Mouse (Mus musculus): ENCODE results near the gene Doc2a. TPM values are rescaled to one million over a fixed set of nuclear protein-coding genes. Genes with fewer than 3 reads are reported as not detected.
A peak's percentile ranks its signal among the peaks of the same experiment; 100 is the strongest.

The Doc2a gene
- polyA plus RNA-seq, 1 experiment from 2014 or later = 1.5 TPM

DNA sequence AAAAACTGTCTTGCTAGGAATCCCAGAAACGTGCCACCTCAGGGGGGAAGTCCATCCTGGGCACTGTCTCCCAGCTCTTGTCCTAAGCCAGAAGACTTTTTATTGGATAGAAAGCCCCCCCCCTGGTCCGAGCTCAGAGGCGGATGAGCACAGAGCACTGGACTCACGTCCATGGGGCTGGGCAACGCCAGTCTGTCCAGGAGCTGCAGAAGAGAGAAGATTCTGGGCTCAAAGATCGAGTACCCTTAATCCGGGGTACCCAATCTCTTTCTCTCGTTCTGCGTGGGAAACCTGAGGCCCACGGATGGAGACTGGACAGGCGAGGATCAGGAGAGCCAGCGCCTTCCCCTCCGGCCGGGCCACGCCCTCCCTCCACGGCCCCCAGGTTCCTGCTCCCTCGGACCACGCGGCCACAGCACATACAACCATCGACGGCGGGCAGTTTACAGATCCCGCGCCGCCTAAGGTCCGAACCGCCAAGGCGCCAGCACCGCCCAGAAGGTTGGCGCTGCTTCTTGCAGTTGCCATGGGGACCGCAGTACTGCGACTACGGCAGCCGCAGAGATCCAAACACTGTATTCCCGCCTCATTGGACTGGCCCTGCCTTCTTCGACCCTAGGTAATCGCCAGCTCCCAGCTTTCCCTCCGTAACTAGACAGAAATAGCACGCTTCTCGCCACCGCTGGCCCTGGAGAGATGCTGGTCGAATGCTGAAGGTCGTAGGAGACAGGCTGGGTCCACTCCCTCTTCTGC, 38.3 kb upstream of the Doc2a start:
- H3K4me1 ChIP-seq = peaks cover 14% of the 10 kb centered on the region
- under 1% methylated on average over 43 of the region's 43 CpGs for WGBS
- peaks cover 18% of the 10 kb centered on the region for H3K36me3 ChIP-seq
- peak overlapping the region; percentile 75 for H3K27ac ChIP-seq
- H3K9me3 ChIP-seq = no peaks in the 10 kb centered on the region
- H3K4me3 ChIP-seq = peak overlapping the region; percentile 75
- H3K4me2 ChIP-seq (replicated peaks) = peak overlapping the region; percentile 91
- ATAC-seq (ENCODE audit: low FRiP score, low read depth) = peak; percentile 97
- H3K9ac ChIP-seq = peak overlapping the region; percentile 88
- no peaks in the 10 kb centered on the region for H3K27me3 ChIP-seq

DNA sequence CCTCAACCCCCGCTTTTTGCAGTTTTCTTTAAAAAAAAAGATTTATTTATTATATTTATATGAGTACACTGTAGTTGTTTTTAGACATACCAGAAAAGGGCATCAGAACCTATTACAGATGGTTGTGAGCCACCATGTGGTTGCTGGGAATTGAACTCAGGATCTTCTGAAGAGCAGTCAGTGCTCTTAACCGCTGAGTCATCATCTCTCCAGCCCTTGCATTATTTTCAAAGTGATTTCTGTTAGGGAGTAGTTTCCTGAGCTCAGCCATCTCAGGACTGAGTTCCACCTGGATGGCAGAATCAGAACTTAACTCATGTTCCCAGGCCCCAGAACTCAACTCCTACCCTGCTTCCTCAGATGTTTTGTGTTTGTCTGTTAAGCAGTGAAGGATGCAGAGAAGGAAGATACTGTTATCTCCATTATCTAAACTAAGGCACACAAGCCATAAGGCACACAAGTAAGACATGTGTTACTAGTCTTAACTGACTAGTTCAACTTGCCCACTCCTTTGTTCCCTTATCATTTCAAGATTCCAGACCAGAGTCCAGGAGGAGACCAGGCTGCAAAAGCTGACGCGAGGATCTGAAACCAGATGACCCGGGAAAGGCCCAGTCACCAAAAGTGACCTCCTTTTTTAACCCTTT, 37.4 kb upstream of the Doc2a start:
- no peak for ATAC-seq (ENCODE audit: low FRiP score, low read depth)
- no peak overlapping the region for H3K27ac ChIP-seq
- peak overlapping the region; percentile 88 for H3K9ac ChIP-seq
- WGBS = 54% methylated on average over 5 of the region's 5 CpGs
- no peaks in the 10 kb centered on the region for H3K27me3 ChIP-seq
- H3K4me2 ChIP-seq (replicated peaks) = peak overlapping the region; percentile 91
- no peaks in the 10 kb centered on the region for H3K9me3 ChIP-seq
- peaks cover 14% of the 10 kb centered on the region for H3K4me1 ChIP-seq
- peaks cover 12% of the 10 kb centered on the region for H3K36me3 ChIP-seq
- peak overlapping the region; percentile 75; the same call in 1 of the 2 replicates for H3K4me3 ChIP-seq

DNA sequence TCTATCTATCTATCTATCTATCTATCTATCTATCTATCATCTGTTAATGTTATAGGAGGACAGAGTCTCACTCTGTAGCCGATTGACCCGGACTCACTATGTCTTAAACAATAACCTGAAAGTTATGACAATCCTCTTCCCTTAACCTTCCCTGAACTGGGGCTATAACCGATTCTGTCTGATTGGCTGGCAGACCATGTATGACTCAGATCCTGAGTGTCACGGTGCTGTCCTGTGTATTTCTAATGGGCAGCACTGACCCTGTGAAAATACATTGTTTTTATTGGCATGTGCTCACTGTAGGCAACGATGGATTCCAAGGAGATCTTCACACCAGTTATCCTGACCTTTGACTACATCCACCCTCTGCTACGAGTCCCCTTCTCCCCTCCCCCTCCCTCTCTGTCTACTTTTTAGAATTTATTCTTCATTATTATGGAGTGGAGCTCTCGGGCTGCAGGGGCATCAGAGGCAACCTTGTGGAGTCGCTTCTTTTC, 31.4 kb upstream of the Doc2a start:
- Histone ChIP-seq H3K9ac (no peak overlapping the region), H3K27ac (no peak overlapping the region), H3K9me3 (no peaks in the 10 kb centered on the region), H3K4me3 (no peak overlapping the region), H3K27me3 (peaks cover under 1% of the 10 kb centered on the region; the same call in 1 of the 2 replicates), H3K4me1 (no peaks in the 10 kb centered on the region), H3K36me3 (no peaks in the 10 kb centered on the region), H3K4me2 (replicated peaks) (no peak overlapping the region)
- no peak for ATAC-seq (ENCODE audit: low FRiP score, low read depth)
- 67% methylated on average over 8 of the region's 8 CpGs for WGBS

DNA sequence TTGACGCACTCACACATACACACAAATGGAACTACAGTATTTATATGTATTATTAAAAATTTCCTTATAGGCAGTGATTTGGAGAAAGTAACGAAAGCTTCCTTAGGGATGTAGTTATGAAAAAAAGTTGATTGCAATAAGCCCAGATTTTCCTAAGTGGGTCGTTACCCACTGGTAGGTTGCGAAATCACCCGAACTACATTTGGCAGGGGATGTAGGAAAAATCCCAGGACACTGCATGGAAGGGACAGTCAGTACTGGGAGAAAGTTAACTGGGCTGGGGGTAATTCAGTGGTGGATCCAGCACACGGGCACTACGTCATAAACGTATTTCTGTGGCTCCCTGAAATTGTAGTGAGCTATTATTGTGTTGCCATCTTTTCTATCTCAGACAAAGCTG, 30.7 kb upstream of the Doc2a start:
- Histone ChIP-seq H3K27ac (no peak overlapping the region), H3K9me3 (no peaks in the 10 kb centered on the region), H3K4me3 (no peak overlapping the region), H3K4me2 (replicated peaks) (no peak overlapping the region), H3K36me3 (no peaks in the 10 kb centered on the region), H3K9ac (no peak overlapping the region), H3K4me1 (no peaks in the 10 kb centered on the region), H3K27me3 (peaks cover 7% of the 10 kb centered on the region; the same call in 1 of the 2 replicates)
- 78% methylated on average over 8 of the region's 8 CpGs for WGBS
- ATAC-seq (ENCODE audit: low FRiP score, low read depth) = no peak

DNA sequence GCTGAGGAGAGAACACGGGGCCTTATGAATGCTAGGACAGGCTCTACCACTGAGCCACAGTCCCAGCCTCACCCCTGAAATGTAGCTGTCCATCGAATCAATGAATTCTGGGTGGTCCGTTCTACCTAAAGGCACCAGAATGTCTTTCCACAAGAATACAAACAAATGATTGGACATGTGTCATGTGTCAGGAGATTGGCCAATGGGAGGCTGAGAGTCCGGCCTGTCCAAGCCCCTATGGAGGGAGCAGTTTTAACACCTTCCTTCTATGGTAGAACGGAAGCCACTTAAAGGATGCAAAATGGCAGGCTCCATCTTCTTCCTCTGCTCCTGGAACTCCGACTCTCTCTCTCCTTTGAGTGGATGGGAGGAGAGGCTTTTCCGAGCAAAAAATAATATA, 29.6 kb upstream of the Doc2a start:
- ATAC-seq (ENCODE audit: low FRiP score, low read depth) = no peak
- no peaks in the 10 kb centered on the region for H3K9me3 ChIP-seq
- no peaks in the 10 kb centered on the region for H3K36me3 ChIP-seq
- 88% methylated on average over 7 of the region's 7 CpGs for WGBS
- peaks cover 15% of the 10 kb centered on the region for H3K27me3 ChIP-seq
- H3K4me3 ChIP-seq = no peak overlapping the region
- H3K9ac ChIP-seq = no peak overlapping the region
- H3K27ac ChIP-seq = no peak overlapping the region
- H3K4me2 ChIP-seq (replicated peaks) = no peak overlapping the region
- H3K4me1 ChIP-seq = no peaks in the 10 kb centered on the region

DNA sequence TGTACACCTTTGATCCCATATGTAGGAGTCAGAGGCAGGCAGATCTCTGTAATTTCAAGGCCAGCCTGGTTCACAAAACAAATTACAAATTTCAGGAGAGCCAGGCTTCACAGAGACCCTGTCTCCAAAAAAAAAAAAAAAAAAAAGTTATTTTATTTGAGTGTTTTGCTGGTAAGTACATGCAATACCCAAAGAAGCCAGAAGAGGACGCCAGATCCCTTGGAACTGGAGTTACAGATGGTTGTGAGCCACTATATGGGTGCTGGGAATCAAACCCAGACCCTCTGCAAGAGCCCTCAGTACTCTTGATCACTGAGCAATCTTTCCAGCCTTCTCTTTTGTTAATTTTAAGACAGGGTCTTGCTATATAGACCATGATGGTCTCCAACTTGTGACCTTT, 28.4 kb upstream of the Doc2a start:
- H3K9me3 ChIP-seq = no peaks in the 10 kb centered on the region
- WGBS = 23% methylated on average over 1 of the region's 1 CpGs
- no peak for ATAC-seq (ENCODE audit: low FRiP score, low read depth)
- H3K4me2 ChIP-seq (replicated peaks) = no peak overlapping the region
- H3K36me3 ChIP-seq = no peaks in the 10 kb centered on the region
- no peak overlapping the region for H3K27ac ChIP-seq
- H3K4me3 ChIP-seq = no peak overlapping the region
- H3K4me1 ChIP-seq = peaks cover 8% of the 10 kb centered on the region
- peaks cover 28% of the 10 kb centered on the region for H3K27me3 ChIP-seq
- no peak overlapping the region for H3K9ac ChIP-seq

DNA sequence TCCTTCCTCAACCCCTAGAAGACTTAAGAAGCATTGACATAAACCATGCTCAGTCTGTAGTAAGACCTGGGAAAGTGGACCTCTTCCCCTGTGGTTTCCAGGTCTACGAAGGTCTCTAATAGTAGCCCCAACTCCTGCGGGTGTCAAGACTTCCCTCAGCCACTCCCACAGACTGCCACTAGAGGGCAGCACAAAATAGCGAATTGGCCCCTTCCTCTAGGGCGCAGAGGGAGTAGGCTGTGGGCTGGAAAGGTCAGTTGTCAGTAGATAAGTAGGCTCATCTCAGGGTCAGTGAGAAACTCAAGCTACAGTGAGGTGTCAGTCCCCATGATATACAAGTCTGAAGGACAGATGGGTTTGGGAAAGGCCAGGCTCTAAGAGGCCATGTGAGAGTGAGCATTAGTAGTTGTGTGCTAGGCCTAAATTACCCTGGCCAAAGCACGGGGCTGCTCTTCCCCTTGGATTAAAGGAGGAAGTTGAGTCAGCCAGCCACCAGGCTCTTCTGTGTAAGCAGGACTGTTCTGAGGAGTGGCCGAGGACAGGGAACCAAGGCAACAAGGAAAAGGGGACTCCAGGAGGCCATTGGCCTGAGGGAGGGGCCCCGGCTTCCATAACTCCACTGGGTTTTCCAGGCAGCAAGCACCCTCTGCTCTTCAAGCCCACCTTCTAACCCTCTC, 25.2 kb upstream of the Doc2a start:
- no peak overlapping the region for H3K27ac ChIP-seq
- no peak overlapping the region for H3K4me2 ChIP-seq (replicated peaks)
- H3K4me1 ChIP-seq = peaks cover 8% of the 10 kb centered on the region
- no peaks in the 10 kb centered on the region for H3K36me3 ChIP-seq
- H3K4me3 ChIP-seq = no peak overlapping the region
- peaks cover 51% of the 10 kb centered on the region for H3K27me3 ChIP-seq
- no peaks in the 10 kb centered on the region for H3K9me3 ChIP-seq
- no peak overlapping the region for H3K9ac ChIP-seq
- 0 out of 2 replicates have a peak, but pooled peaks have one; percentile 15 for ATAC-seq (ENCODE audit: low FRiP score, low read depth)
- 22% methylated on average over 7 of the region's 7 CpGs for WGBS

DNA sequence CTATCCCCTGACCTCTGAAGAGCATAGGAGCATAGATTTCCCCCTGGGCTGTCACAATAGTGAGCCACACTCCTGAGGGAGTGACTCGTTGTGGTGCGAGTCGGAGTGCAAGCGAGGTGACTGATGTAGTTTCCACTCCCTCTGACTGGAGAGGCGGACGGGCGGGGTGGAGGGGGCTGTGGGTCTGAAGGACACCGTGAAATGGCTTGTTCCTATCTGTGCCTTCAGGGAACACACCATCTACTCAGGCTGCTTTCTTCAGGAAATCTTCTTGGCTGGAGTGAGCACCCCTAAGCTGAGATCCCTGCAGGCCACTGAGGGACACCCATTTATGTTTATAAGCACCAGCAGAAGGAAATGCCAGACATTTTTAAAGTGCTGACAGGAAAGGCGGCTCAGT, 24.5 kb upstream of the Doc2a start:
- Histone ChIP-seq H3K9me3 (no peaks in the 10 kb centered on the region), H3K27me3 (peaks cover 51% of the 10 kb centered on the region), H3K4me1 (peaks cover 8% of the 10 kb centered on the region), H3K9ac (no peak overlapping the region), H3K4me3 (peak overlapping the region; percentile 32), H3K27ac (no peak overlapping the region), H3K4me2 (replicated peaks) (peak overlapping the region; percentile 56), H3K36me3 (no peaks in the 10 kb centered on the region)
- 14% methylated on average over 9 of the region's 9 CpGs for WGBS
- ATAC-seq (ENCODE audit: low FRiP score, low read depth) = no peak

DNA sequence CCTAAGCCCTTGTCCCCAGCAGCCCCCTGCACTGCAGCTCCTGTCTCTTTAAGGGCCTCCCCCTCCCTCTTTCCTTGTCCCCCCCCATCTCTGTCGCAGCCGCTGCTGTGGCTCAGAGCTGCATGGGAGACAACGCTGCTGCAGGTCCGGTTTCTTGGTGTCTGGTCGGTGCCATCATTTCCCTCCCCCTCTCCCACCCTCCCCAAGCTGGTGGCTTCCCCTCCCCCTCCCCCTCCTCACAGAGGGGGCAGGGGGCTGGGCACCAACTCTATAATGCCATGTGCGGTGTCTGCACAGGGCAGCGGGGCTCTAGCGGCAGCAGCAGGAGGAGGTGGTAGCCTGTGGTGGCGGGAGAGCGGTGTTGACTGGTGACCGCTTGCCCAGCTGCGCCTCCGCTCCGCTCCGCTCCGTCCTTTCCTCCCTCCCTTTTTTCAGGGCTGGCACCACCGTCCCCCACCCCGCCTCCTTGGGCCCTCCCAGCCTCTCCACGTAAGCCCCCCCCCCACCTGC, 24.0 kb upstream of the Doc2a start:
- no peak overlapping the region for H3K27ac ChIP-seq
- no peak for ATAC-seq (ENCODE audit: low FRiP score, low read depth)
- peaks cover 8% of the 10 kb centered on the region for H3K4me1 ChIP-seq
- WGBS = 3% methylated on average over 14 of the region's 19 CpGs
- H3K27me3 ChIP-seq = peaks cover 51% of the 10 kb centered on the region
- H3K4me3 ChIP-seq = peak overlapping the region; percentile 32
- no peaks in the 10 kb centered on the region for H3K36me3 ChIP-seq
- H3K9ac ChIP-seq = 0 out of 2 replicates have a peak overlapping the region, but pooled peaks have one; percentile 13
- H3K4me2 ChIP-seq (replicated peaks) = peak overlapping the region; percentile 56
- H3K9me3 ChIP-seq = no peaks in the 10 kb centered on the region

DNA sequence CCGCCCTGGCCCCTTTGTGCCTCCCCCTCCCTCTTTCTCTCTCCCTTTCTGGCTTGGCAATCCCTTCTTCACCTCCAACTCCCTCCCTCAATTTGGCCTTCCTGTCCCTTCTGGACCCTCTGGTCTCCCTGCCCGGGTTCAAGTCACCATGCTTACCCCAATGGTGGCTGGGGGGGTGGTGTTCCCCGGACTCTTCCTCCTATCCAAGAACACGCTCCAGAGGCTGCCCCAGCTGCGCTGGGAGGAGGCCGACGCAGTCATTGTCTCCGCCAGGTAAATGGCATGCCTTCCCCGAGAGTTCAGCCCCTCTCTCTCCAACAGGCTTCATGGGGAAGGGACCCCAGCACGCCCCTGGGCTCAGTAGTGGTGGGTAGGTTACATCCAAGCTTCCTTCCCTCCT, 23.3 kb upstream of the Doc2a start:
- 13% methylated on average over 10 of the region's 10 CpGs for WGBS
- no peak for ATAC-seq (ENCODE audit: low FRiP score, low read depth)
- H3K4me2 ChIP-seq (replicated peaks) = no peak overlapping the region

DNA sequence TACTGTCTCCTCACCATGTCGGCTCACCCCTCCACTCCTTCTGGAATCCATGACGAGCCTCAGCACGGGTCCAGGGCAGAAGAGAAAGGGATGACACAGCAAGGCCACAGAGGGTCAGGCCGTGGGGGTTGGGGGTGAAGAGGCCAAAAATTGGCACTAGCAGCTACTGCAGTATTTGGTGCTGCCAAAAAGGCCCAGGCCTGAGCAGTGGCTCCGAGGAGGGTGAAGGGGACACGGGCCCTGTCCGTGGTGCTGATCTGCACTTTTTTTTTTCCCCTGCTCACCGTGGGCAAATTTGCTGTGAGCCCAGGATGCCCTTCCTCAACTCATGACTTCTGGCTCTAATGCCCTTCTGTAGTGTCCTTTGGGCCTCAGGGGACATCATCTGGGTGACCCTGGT, 21.8 kb upstream of the Doc2a start:
- peaks cover 65% of the 10 kb centered on the region for H3K27me3 ChIP-seq
- 17% methylated on average over 8 of the region's 8 CpGs for WGBS

More for the DNA sequence above, 23.3 kb upstream of the Doc2a start:
- H3K9ac ChIP-seq = no peak overlapping the region
- H3K4me3 ChIP-seq = no peak overlapping the region
- no peak overlapping the region for H3K27ac ChIP-seq
- H3K27me3 ChIP-seq = peaks cover 56% of the 10 kb centered on the region
- H3K4me1 ChIP-seq = peaks cover 8% of the 10 kb centered on the region
- no peaks in the 10 kb centered on the region for H3K36me3 ChIP-seq
- H3K9me3 ChIP-seq = no peaks in the 10 kb centered on the region

DNA sequence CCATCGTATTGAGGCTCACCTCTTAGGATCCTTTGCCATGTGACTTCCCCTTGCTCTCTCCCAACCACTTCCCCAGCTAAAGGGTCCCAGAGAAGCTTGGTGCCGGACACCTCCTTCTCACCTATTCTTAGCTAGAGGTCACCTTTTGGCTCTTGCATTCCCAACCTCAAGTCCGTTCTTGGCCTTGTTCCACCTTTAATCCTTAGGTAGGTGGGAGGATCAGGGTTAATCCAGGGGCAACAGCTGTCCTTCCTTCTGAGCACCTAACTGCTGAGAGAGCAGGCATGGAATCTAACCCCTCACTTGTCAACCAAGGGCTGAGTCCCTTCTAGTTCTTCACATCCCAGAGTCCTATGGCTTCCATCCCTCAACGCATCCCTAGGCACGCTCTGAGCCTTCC, 21.3 kb upstream of the Doc2a start:
- ATAC-seq (ENCODE audit: low FRiP score, low read depth) = no peak
- Histone ChIP-seq H3K27me3 (peaks cover 66% of the 10 kb centered on the region), H3K4me3 (no peak overlapping the region), H3K9ac (no peak overlapping the region), H3K27ac (no peak overlapping the region), H3K9me3 (no peaks in the 10 kb centered on the region), H3K4me1 (peaks cover 8% of the 10 kb centered on the region), H3K36me3 (no peaks in the 10 kb centered on the region), H3K4me2 (replicated peaks) (no peak overlapping the region)
- 70% methylated on average over 5 of the region's 5 CpGs for WGBS

More for the DNA sequence above, 21.8 kb upstream of the Doc2a start:
- H3K9me3 ChIP-seq = no peaks in the 10 kb centered on the region
- H3K4me2 ChIP-seq (replicated peaks) = no peak overlapping the region
- no peaks in the 10 kb centered on the region for H3K36me3 ChIP-seq
- peaks cover 8% of the 10 kb centered on the region for H3K4me1 ChIP-seq
- no peak overlapping the region for H3K4me3 ChIP-seq
- no peak for ATAC-seq (ENCODE audit: low FRiP score, low read depth)
- no peak overlapping the region for H3K9ac ChIP-seq
- H3K27ac ChIP-seq = no peak overlapping the region

Measured in limb, embryonic 13.5 days (tissue).